Mouse (Mus musculus) liver, postnatal 0 days (tissue): ENCODE data around the gene Spata5. TPM values are rescaled to one million over a fixed set of nuclear protein-coding genes. Genes with fewer than 3 reads are reported as not detected.
"Not testable (repeated sequence)": the region's sequence is repeated elsewhere in the genome, so short reads cannot be mapped to it uniquely, and the experiment has no call there.

Experiments
- ATAC-seq: fragments of 200-750 bp; cut with Nextera tagmentation; 2 replicates; pipeline ENCODE4 v1.8.0; 2017; ENCODE audit warnings: mild to moderate bottlenecking, moderate library complexity
- DNase-seq: peaks from one replicate; pipeline ENCODE4 v3.0.0-alpha.2; 2016
- H3K27ac ChIP-seq: fragments of 300-500 bp; sonication (generic); 2 replicates; pipeline ENCODE4 v1.5.1; 2014; ENCODE audit warnings: antibody characterized with exemption, moderate library complexity, mild to moderate bottlenecking, low read depth
- H3K27me3 ChIP-seq: fragments of 300-500 bp; sonication (generic); 2 replicates; pipeline ENCODE4 v1.6.1; 2014; ENCODE audit warnings: low read length, control low read depth, mixed read lengths; ENCODE audit not compliant: insufficient read depth
- H3K36me3 ChIP-seq: fragments of 300-500 bp; sonication (generic); replicated peaks from 2 replicates; pipeline ENCODE4 v1.6.1; 2014; ENCODE audit warnings: mild to moderate bottlenecking, control low read depth, low read length, moderate library complexity, mixed read lengths; ENCODE audit not compliant: insufficient read depth
- H3K4me1 ChIP-seq: fragments of 300-500 bp; sonication (generic); 2 replicates; pipeline ENCODE4 v1.6.1; 2014; ENCODE audit warnings: antibody characterized with exemption, mild to moderate bottlenecking, control low read depth; ENCODE audit not compliant: insufficient read depth
- H3K4me2 ChIP-seq: fragments of 300-500 bp; sonication (generic); 2 replicates; pipeline ENCODE4 v1.6.1; 2014; ENCODE audit warnings: low read depth, mild to moderate bottlenecking, low read length, moderate library complexity, mixed read lengths
- H3K4me3 ChIP-seq: fragments of 300-500 bp; sonication (generic); 2 replicates; pipeline ENCODE4 v1.5.1; 2014; ENCODE audit warnings: low read depth, low read length
- H3K9ac ChIP-seq: fragments of 300-500 bp; sonication (generic); replicated peaks from 2 replicates; pipeline ENCODE4 v1.6.1; 2014; ENCODE audit warnings: mild to moderate bottlenecking, moderate library complexity
- H3K9me3 ChIP-seq: fragments of 300-500 bp; sonication (generic); 2 replicates; pipeline ENCODE4 v1.6.1; 2016; ENCODE audit warnings: mild to moderate bottlenecking, control low read depth, low read length, mixed read lengths
- CTCF ChIP-seq: sonication (generic); IDR thresholded peaks from 2 replicates; pipeline ENCODE4 v1.5.1; 2016; ENCODE audit warnings: antibody characterized with exemption, low read depth
- EP300 ChIP-seq: IDR thresholded peaks from 2 replicates; pipeline ENCODE4 v1.6.1; 2016; ENCODE audit warnings: antibody characterized with exemption, low read depth, mild to moderate bottlenecking
- WGBS: fragments of 180-500 bp; shearing (Covaris S2); extraction: QIAGEN DNeasy Blood & Tissue Kit; methylation state at CpG from one replicate; pipeline ENCODE4 v1.1.7; 2014; ENCODE audit not compliant: insufficient replicate concordance; 5-methylcytosine and 5-hydroxymethylcytosine counted together
- polyA plus RNA-seq: library from polyadenylated mRNA; unstranded; fragments of >200 nt; fragmentation: Nextera tagmentation; extraction: Ambion mirVana; gene quantifications from 2 replicates; pipeline ENCODE4 v1.2.1, GENCODE M21; 2015

The Spata5 gene
- polyA plus RNA-seq, 1 experiment from 2014 or later, result 13.8 TPM

DNA sequence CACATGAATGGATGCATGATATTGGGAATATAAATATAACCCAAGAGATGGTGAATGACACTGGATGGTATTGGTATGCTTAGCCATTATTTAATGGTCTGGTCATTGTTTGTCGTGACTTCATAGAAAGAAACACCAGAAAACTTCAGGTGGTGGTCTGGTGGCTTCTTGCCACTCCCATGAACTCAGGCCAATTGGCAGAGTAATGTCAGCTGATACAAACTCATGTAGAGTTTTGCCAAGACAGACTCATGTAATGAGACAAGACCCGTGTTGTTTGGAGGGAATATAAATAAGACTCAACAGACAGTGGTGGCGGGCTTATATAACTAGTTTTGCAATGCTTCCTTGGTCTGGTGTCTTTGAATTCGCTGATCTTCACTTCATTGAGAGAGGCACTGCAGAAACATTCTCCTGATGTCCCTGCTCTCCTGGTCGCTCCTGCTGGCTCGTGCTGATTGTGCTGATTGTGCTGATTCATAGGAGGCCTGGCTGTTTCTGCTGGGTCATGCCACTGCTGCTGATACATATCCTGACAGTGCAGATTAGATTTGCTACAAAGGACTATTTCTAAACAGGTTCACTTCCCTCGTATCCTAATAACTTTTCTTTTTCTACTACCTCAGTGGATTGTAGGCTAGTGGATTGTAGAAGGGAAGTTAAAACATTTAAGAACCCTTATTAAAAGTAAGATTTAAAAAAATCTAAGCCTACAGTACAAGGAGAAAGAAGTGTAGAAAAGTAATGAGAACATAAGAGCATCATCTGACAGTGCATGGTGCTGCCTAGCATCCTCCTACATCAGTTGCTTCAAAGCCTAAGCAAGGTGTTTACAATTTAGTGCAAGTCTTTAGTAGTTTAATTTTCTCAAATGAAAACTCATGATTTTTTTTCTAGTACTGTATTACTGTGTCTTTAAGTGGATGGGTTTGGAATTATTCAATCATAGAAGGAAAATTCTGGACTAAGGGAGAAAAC lies 90.6 kb downstream of the Spata5 start:
- Histone ChIP-seq H3K27ac (peak overlapping the region; percentile 90), H3K36me3 (no peaks in the 10 kb centered on the region), H3K9ac (no peak overlapping the region), H3K4me3 (no peak overlapping the region), H3K9me3 (no peaks in the 10 kb centered on the region), H3K27me3 (no peaks in the 10 kb centered on the region), H3K4me1 (peaks cover 12% of the 10 kb centered on the region), H3K4me2 (peak overlapping the region; percentile 36)
- 54% methylated on average over 7 of the region's 7 CpGs for WGBS
- peak; percentile 98 for TF ChIP-seq EP300
- TF ChIP-seq CTCF, result no peak
- ATAC-seq (peak; percentile 99), DNase-seq (peak; percentile 77)

DNA sequence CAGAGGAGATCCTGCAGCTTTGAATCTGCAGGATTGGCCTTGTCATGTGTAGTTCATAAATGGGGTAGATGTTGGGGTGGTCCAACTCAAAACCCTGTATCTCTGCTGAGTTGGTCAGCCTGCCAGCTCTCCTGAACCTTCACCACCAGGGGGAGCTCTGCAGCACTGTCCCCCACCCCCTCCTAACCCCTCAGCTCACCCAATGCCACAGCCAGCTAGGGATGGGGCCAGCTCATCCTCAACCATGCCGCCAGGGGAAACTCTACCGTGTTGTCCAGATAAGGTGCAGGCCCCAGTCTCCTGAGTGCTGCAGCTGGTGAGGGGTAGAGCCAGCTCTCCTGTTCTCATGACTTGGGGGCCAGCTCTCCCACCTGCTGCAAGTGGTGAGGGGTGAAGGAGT lies 95.8 kb downstream of the Spata5 start:
- Histone ChIP-seq H3K4me1 (peaks cover 10% of the 10 kb centered on the region), H3K9ac (no peak overlapping the region), H3K9me3 (no peaks in the 10 kb centered on the region), H3K36me3 (no peaks in the 10 kb centered on the region), H3K27ac (no peak overlapping the region), H3K4me2 (no peak overlapping the region), H3K27me3 (no peaks in the 10 kb centered on the region), H3K4me3 (no peak overlapping the region)
- DNase-seq, result peak; percentile 79
- WGBS, result 0% methylated on average over 2 of the region's 2 CpGs
- TF ChIP-seq EP300 (no peak), CTCF (peak; percentile 87)
- peak; percentile 84 for ATAC-seq

DNA sequence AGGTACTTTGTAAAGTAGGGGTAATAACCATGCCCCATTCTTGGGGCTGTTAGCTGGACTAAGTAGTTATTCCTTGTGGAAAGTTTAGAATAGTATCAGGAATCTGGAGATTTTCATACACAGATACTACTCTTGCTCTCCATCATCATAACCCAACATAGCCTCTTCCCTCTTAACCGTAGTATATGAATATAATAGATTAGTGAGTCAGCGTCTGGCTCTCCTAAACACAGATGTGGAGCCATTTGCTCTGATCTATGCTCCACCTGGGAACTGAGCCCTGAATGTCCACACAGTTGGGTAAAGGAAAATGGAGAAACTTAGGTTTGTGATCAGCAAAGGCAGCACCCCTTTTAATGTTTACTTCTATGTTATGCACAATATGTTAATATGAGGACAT lies 96.7 kb downstream of the Spata5 start:
- no peak overlapping the region for H3K27ac ChIP-seq
- no peak overlapping the region for H3K4me2 ChIP-seq
- WGBS, result 78% methylated on average over 2 of the region's 2 CpGs
- H3K4me3 ChIP-seq, result no peak overlapping the region
- H3K36me3 ChIP-seq, result no peaks in the 10 kb centered on the region
- DNase-seq (no peak), ATAC-seq (no peak)
- no peak overlapping the region for H3K9ac ChIP-seq
- H3K9me3 ChIP-seq, result no peaks in the 10 kb centered on the region
- peaks cover 10% of the 10 kb centered on the region for H3K4me1 ChIP-seq
- H3K27me3 ChIP-seq, result no peaks in the 10 kb centered on the region
- no peak for TF ChIP-seq CTCF
- no peak for TF ChIP-seq EP300

DNA sequence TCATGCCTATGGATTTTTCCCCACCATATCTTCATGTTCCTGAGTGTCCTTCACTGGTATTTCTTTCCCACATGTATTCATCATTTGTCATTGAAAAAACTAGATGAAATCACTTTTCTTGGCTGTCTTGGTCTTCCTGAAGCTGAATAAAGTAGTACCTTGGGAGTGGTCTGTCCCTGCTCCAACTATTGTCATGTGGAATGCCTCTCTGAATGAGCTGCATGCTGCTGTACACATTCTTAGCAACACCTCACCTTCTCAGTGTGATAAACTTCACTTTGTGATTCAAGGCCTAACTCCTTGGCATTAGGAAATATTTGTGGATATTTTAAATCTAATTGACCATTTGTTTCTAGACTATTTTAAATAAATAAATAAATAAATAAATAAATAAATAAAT lies 98.9 kb downstream of the Spata5 start:
- Histone ChIP-seq H3K4me3 (no peak overlapping the region), H3K27ac (no peak overlapping the region), H3K4me1 (peaks cover 7% of the 10 kb centered on the region; the same call in 1 of the 2 replicates), H3K36me3 (no peaks in the 10 kb centered on the region), H3K27me3 (no peaks in the 10 kb centered on the region), H3K4me2 (no peak overlapping the region), H3K9me3 (no peaks in the 10 kb centered on the region), H3K9ac (no peak overlapping the region)
- DNase-seq, result no peak
- TF ChIP-seq EP300, result no peak
- no peak for TF ChIP-seq CTCF
- no peak for ATAC-seq

DNA sequence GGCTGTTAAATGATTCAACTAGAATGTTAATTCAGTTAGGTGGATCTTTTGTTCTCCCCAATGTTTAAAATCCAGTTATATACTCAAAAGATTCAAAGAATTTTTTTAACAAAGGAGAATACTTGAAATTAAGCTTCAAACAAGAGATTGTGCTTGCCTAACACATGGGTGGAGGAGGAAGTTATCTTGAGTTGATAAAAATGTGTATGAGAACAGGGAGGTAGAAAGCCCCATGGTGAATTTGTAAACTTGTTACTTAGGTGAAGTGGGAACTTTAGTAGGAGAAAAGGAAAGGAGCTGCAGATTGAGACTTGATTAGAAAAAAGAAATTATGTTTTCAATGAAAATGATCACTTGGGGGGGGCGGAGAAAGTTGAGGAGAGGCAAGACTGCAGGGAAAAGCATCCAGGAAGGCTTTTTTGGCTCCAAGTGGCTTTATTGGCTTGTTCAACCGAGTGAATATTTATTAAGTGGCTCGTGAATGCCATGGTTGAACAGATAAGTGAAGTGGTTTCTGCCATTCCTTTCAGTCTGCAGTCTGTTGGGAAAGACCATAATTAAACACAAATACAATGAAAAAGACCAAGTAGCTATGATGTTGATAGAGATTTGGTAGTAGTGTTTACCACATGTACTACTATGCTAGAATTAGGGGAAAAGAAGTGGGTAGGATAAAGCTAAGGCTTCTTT lies 100.8 kb downstream of the Spata5 start:
- 76% methylated on average over 3 of the region's 3 CpGs for WGBS
- no peak for ATAC-seq
- no peak overlapping the region for H3K27ac ChIP-seq
- no peaks in the 10 kb centered on the region for H3K36me3 ChIP-seq
- H3K4me1 ChIP-seq, result peaks cover 5% of the 10 kb centered on the region; the same call in 1 of the 2 replicates
- no peak overlapping the region for H3K4me3 ChIP-seq
- no peak for DNase-seq
- no peak for TF ChIP-seq EP300
- no peak for TF ChIP-seq CTCF
- no peaks in the 10 kb centered on the region for H3K27me3 ChIP-seq
- H3K4me2 ChIP-seq, result no peak overlapping the region
- no peaks in the 10 kb centered on the region for H3K9me3 ChIP-seq
- H3K9ac ChIP-seq, result no peak overlapping the region

DNA sequence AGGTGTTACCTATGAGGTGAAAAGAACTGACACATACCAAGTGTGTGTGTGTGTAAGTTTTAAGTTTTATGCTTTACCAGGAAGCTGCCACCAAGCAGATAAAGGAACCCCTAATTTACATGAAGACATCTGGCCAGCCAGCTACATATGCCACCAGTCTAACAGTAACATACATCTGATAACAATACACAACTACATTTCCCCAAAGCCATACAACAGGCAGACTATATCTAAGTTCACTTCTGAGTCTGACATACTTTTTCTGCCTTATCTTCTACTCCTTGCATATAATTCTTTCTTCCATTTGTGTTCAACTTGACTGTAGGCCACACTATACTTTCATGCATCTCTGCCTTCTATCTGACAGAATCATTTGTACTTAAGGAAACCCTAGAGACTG lies 112.4 kb downstream of the Spata5 start:
- Histone ChIP-seq H3K27me3 (no peaks in the 10 kb centered on the region), H3K4me2 (no peak overlapping the region), H3K4me3 (no peak overlapping the region), H3K27ac (peak overlapping the region; percentile 55), H3K9ac (no peak overlapping the region), H3K9me3 (no peaks in the 10 kb centered on the region), H3K4me1 (peaks cover 8% of the 10 kb centered on the region; the same call in 1 of the 2 replicates), H3K36me3 (0 out of 2 replicates have a peak, but pooled peaks cover 3% of the 10 kb centered on the region)
- TF ChIP-seq EP300 (peak; percentile 88), CTCF (no peak)
- ATAC-seq, result peak; percentile 80
- no peak for DNase-seq

DNA sequence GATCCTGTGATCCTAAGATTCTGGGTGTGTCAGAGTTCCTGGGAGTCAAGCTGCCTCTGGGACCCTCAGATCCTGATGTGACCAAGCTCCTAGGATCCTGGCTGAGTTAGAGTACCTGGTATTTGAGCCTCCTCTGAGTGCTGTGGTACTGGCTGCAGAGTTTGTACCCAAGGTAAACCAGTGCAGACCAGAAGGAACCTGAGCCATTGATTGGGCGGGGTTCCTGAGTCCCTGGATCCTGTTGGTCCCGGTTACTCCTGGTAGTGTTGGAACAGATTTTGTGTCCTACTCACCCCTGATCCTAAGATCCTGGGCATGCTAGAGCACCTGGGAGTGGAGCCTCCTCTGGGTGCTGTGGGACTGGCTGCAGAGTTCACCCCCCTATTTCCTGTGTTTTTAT lies 121.0 kb downstream of the Spata5 start:
- H3K27ac ChIP-seq, DNase-seq, H3K36me3 ChIP-seq, H3K4me3 ChIP-seq, H3K4me1 ChIP-seq, ATAC-seq, H3K27me3 ChIP-seq, H3K4me2 ChIP-seq, H3K9ac ChIP-seq, H3K9me3 ChIP-seq: not testable (repeated sequence)
- 96% methylated on average over 2 of the region's 2 CpGs for WGBS
